8 mouse cellular contexts compared by ENCODE assay signal in genomic region chr11:115512004-115512403, GRCm38 (mm10). TPM values are rescaled to one million over a fixed set of nuclear protein-coding genes. Genes with fewer than 3 reads are reported as not detected.
DNase-seq lines count a peak whose midpoint lies in the region; ATAC-seq and TF ChIP-seq lines count a peak whose summit lies in the region.

No protein-coding gene starts in this region.

- H3K4me3 ChIP-seq in lung, embryonic 16.5 days (ENCODE audit: low read length): peak overlapping the region; percentile 100
- peak overlapping the region; percentile 99 for H3K4me3 ChIP-seq in forebrain, embryonic 11.5 days (ENCODE audit: low read depth, low read length)
- H3K4me3 ChIP-seq in limb, embryonic 11.5 days (ENCODE audit: low read depth, low read length): peak overlapping the region; percentile 100
- H3K4me3 ChIP-seq in small intestine, adult 2 months (ENCODE audit: low read depth, low read length): peak overlapping the region; percentile 76; the same call in 1 of the 2 replicates

- no peak for TF ChIP-seq POLR2A in small intestine, adult 2 months (IDR thresholded peaks at IDR 0.05; ENCODE audit: low read depth, low read length)

- H3K36me3 ChIP-seq in lung, embryonic 16.5 days (ENCODE audit: control insufficient read depth, insufficient read depth, low read length): no peaks in the 10 kb centered on the region
- H3K36me3 ChIP-seq in forebrain, embryonic 11.5 days (ENCODE audit: control insufficient read depth, insufficient read depth, low read length): no peaks in the 10 kb centered on the region
- no peaks in the 10 kb centered on the region for H3K36me3 ChIP-seq in limb, embryonic 11.5 days (ENCODE audit: control insufficient read depth, insufficient read depth, low read length)
- H3K36me3 ChIP-seq in small intestine, adult 2 months (ENCODE audit: control insufficient read depth, insufficient read depth, low read length): no peaks in the 10 kb centered on the region

- ATAC-seq in lung, embryonic 16.5 days (ENCODE audit: low read depth): no peak
- no peak for ATAC-seq in forebrain, embryonic 11.5 days (replicated peaks; ENCODE audit: low FRiP score)
- no peak for ATAC-seq in limb, embryonic 11.5 days (ENCODE audit: insufficient number of reproducible peaks, low FRiP score, low TSS enrichment, low read depth)

- H3K9ac ChIP-seq in lung, embryonic 16.5 days (ENCODE audit: low read length): peak overlapping the region; percentile 98
- H3K9ac ChIP-seq in forebrain, embryonic 11.5 days (ENCODE audit: low read length): peak overlapping the region; percentile 96
- H3K9ac ChIP-seq in limb, embryonic 11.5 days (ENCODE audit: low read length): 0 out of 2 replicates have a peak overlapping the region, but pooled peaks have one; percentile 8

- no peaks in the 10 kb centered on the region for H3K27me3 ChIP-seq in lung, embryonic 16.5 days (ENCODE audit: control insufficient read depth, insufficient read depth, low read depth, low read length)
- no peaks in the 10 kb centered on the region for H3K27me3 ChIP-seq in forebrain, embryonic 11.5 days (ENCODE audit: control insufficient read depth, insufficient read depth, low read length)
- no peaks in the 10 kb centered on the region for H3K27me3 ChIP-seq in limb, embryonic 11.5 days (ENCODE audit: control insufficient read depth, insufficient read depth, low read length)
- H3K27me3 ChIP-seq in small intestine, adult 2 months (ENCODE audit: control insufficient read depth, insufficient read depth, low read length): no peaks in the 10 kb centered on the region

- H3K4me2 ChIP-seq in lung, embryonic 16.5 days (ENCODE audit: low read depth, low read length): peak overlapping the region; percentile 81
- H3K4me2 ChIP-seq in forebrain, embryonic 11.5 days (ENCODE audit: low read depth, low read length, severe bottlenecking): peak overlapping the region; percentile 87
- H3K4me2 ChIP-seq in limb, embryonic 11.5 days (ENCODE audit: low read depth, severe bottlenecking): peak overlapping the region; percentile 82

- H3K27ac ChIP-seq in lung, embryonic 16.5 days (ENCODE audit: low read length): peak overlapping the region; percentile 90
- no peak overlapping the region for H3K27ac ChIP-seq in forebrain, embryonic 11.5 days (ENCODE audit: low read depth, low read length)
- no peak overlapping the region for H3K27ac ChIP-seq in limb, embryonic 11.5 days (replicated peaks; ENCODE audit: low read depth, low read length)
- peak overlapping the region; percentile 97 for H3K27ac ChIP-seq in small intestine, adult 2 months (ENCODE audit: insufficient read depth, low read depth, low read length)

- WGBS in lung, embryonic 16.5 days: 33% methylated on average over 3 of the region's 3 CpGs
- 44% methylated on average over 3 of the region's 3 CpGs for WGBS in forebrain, embryonic 11.5 days
- WGBS in limb, embryonic 11.5 days: 83% methylated on average over 3 of the region's 3 CpGs
- 15% methylated on average over 3 of the region's 3 CpGs for WGBS in small intestine, adult 2 months

- no peak for DNase-seq in lung, postnatal 25 days (ENCODE audit: low spot score)
- DNase-seq in forebrain, embryonic 11.5 days (ENCODE audit: low spot score): no peak
- DNase-seq in limb, embryonic 11.5 days (ENCODE audit: low spot score): no peak
- DNase-seq in spleen, adult 18-20 months: no peak
- no peak for DNase-seq in gastrocnemius, postnatal 10 days
- no peak for DNase-seq in adrenal gland, adult 18-20 months (ENCODE audit: low spot score in 2 of 2)

- no peaks in the 10 kb centered on the region for H3K9me3 ChIP-seq in lung, embryonic 16.5 days (ENCODE audit: control insufficient read depth, low read length)
- H3K9me3 ChIP-seq in forebrain, embryonic 11.5 days (ENCODE audit: control insufficient read depth, low read length): no peaks in the 10 kb centered on the region
- H3K9me3 ChIP-seq in limb, embryonic 11.5 days (ENCODE audit: control insufficient read depth, low read length): no peaks in the 10 kb centered on the region

- peaks cover 39% of the 10 kb centered on the region for H3K4me1 ChIP-seq in lung, embryonic 16.5 days (replicated peaks; ENCODE audit: control insufficient read depth, insufficient read depth, low read length)
- H3K4me1 ChIP-seq in forebrain, embryonic 11.5 days (replicated peaks; ENCODE audit: control insufficient read depth, insufficient read depth, low read length): peaks cover 24% of the 10 kb centered on the region
- H3K4me1 ChIP-seq in limb, embryonic 11.5 days (ENCODE audit: control insufficient read depth, insufficient read depth, low read length): peaks cover 31% of the 10 kb centered on the region
- peaks cover 22% of the 10 kb centered on the region for H3K4me1 ChIP-seq in small intestine, adult 2 months (ENCODE audit: control insufficient read depth, insufficient read depth, insufficient read length, low read length)

- no peak for TF ChIP-seq CTCF in small intestine, adult 2 months (IDR thresholded peaks at IDR 0.05; ENCODE audit: extremely low read depth, insufficient read length, insufficient replicate concordance, low read depth, low read length)

RNA-seq across cellular contexts. Expression of gene Jpt1, which starts 2.2 kb away (rescaled TPM):
- polyA plus RNA-seq in lung, embryonic 16.5 days (2015; fragmentation: Nextera tagmentation; extraction: Ambion mirVana): 460 and 462 TPM in 2 replicates
- 961 and 989 TPM in 2 replicates for polyA plus RNA-seq in forebrain, embryonic 11.5 days (2014; fragmentation: Nextera tagmentation; extraction: Ambion mirVana)
- polyA plus RNA-seq in limb, embryonic 11.5 days (2014; fragmentation: Nextera tagmentation; extraction: Ambion mirVana): 526 and 537 TPM in 2 replicates
- polyA plus RNA-seq in small intestine, adult 2 months (2012; rRNA removed): 210 and 430 TPM in 2 replicates
- total RNA-seq in gastrocnemius, postnatal 10 days (2021): 100 to 1,000 TPM; 132 to 134 TPM
- 10 to 100 TPM; 81.3 to 86.5 TPM for total RNA-seq in adrenal gland, adult 18-20 months (2021)

RNA-seq across cellular contexts. Expression of gene Nt5c, which starts 20.3 kb away (rescaled TPM):
- 71.0 and 74.7 TPM in 2 replicates for polyA plus RNA-seq in lung, embryonic 16.5 days (2015; fragmentation: Nextera tagmentation; extraction: Ambion mirVana)
- polyA plus RNA-seq in forebrain, embryonic 11.5 days (2014; fragmentation: Nextera tagmentation; extraction: Ambion mirVana): 72.6 and 78.5 TPM in 2 replicates
- 58.2 and 60.9 TPM in 2 replicates for polyA plus RNA-seq in limb, embryonic 11.5 days (2014; fragmentation: Nextera tagmentation; extraction: Ambion mirVana)
- 56.8 and 132 TPM in 2 replicates for polyA plus RNA-seq in small intestine, adult 2 months (2012; rRNA removed)
- 10 to 100 TPM; 17.3 to 19.0 TPM for total RNA-seq in gastrocnemius, postnatal 10 days (2021)
- 100 to 1,000 TPM in 1 of 2 experiments, 10 to 100 TPM in 1; 68.7 to 154 TPM for total RNA-seq in adrenal gland, adult 18-20 months (2021)

RNA-seq across cellular contexts. Expression of gene Sumo2, which starts 24.1 kb away (rescaled TPM):
- 889 and 930 TPM in 2 replicates for polyA plus RNA-seq in lung, embryonic 16.5 days (2015; fragmentation: Nextera tagmentation; extraction: Ambion mirVana)
- 1,384 and 1,509 TPM in 2 replicates for polyA plus RNA-seq in forebrain, embryonic 11.5 days (2014; fragmentation: Nextera tagmentation; extraction: Ambion mirVana)
- 1,466 and 1,467 TPM in 2 replicates for polyA plus RNA-seq in limb, embryonic 11.5 days (2014; fragmentation: Nextera tagmentation; extraction: Ambion mirVana)
- polyA plus RNA-seq in small intestine, adult 2 months (2012; rRNA removed): 3.6 and 7.0 TPM in 2 replicates
- 100 to 1,000 TPM; 182 to 195 TPM for total RNA-seq in gastrocnemius, postnatal 10 days (2021)
- total RNA-seq in adrenal gland, adult 18-20 months (2021): 100 to 1,000 TPM; 219 to 240 TPM

RNA-seq across cellular contexts. Expression of gene Armc7, which starts 36.5 kb away (rescaled TPM):
- 7.2 and 7.4 TPM in 2 replicates for polyA plus RNA-seq in lung, embryonic 16.5 days (2015; fragmentation: Nextera tagmentation; extraction: Ambion mirVana)
- 8.9 and 9.7 TPM in 2 replicates for polyA plus RNA-seq in forebrain, embryonic 11.5 days (2014; fragmentation: Nextera tagmentation; extraction: Ambion mirVana)
- polyA plus RNA-seq in limb, embryonic 11.5 days (2014; fragmentation: Nextera tagmentation; extraction: Ambion mirVana): 7.7 and 8.8 TPM in 2 replicates
- 13.2 and 16.3 TPM in 2 replicates for polyA plus RNA-seq in small intestine, adult 2 months (2012; rRNA removed)
- total RNA-seq in gastrocnemius, postnatal 10 days (2021): 1 to 10 TPM; 1.2 to 2.4 TPM
- total RNA-seq in adrenal gland, adult 18-20 months (2021): 10 to 100 TPM in 1 of 2 experiments, 1 to 10 TPM in 1; 7.9 to 11.1 TPM

RNA-seq across cellular contexts. Expression of gene Slc16a5, which starts 49.7 kb away (rescaled TPM):
- 0.74 and 2.9 TPM in 2 replicates for polyA plus RNA-seq in lung, embryonic 16.5 days (2015; fragmentation: Nextera tagmentation; extraction: Ambion mirVana)
- polyA plus RNA-seq in forebrain, embryonic 11.5 days (2014; fragmentation: Nextera tagmentation; extraction: Ambion mirVana): 0.16 and 0.24 TPM in 2 replicates
- polyA plus RNA-seq in limb, embryonic 11.5 days (2014; fragmentation: Nextera tagmentation; extraction: Ambion mirVana): 0.09 and 0.26 TPM in 2 replicates
- polyA plus RNA-seq in small intestine, adult 2 months (2012; rRNA removed): 98.7 and 220 TPM in 2 replicates
- total RNA-seq in gastrocnemius, postnatal 10 days (2021): not detected
- not detected for total RNA-seq in adrenal gland, adult 18-20 months (2021)

Comparison
In these comparisons a context has a peak if more than half of its experiments do, and no peak if none do; other contexts are left out.
1. H3K27ac ChIP-seq: peak in lung, embryonic 16.5 days (single experiment) and small intestine, adult 2 months (single experiment); none in forebrain, embryonic 11.5 days (single experiment) and limb, embryonic 11.5 days (single experiment).
2. H3K9ac ChIP-seq: peak in every context shown above with its lines; median percentile 98 in lung, embryonic 16.5 days; 96 in forebrain, embryonic 11.5 days; 8 in limb, embryonic 11.5 days.
3. RNA of gene Sumo2, which starts 24.1 kb away (polyA plus RNA-seq): 1,384 to 1,509 TPM in forebrain, embryonic 11.5 days, 1,466 to 1,467 TPM in limb, embryonic 11.5 days and 889 to 930 TPM in lung, embryonic 16.5 days; 3.6 to 7.0 TPM in small intestine, adult 2 months; every median in the first group is over 100 times any median in the second.
4. Peak in every context shown above with its lines, with median percentiles within 50 percentile points of each other: H3K4me2 ChIP-seq and H3K4me3 ChIP-seq.